Mouse (Mus musculus): ENCODE results near the gene 6030498E09Rik.

6030498E09Rik gene

DNA sequence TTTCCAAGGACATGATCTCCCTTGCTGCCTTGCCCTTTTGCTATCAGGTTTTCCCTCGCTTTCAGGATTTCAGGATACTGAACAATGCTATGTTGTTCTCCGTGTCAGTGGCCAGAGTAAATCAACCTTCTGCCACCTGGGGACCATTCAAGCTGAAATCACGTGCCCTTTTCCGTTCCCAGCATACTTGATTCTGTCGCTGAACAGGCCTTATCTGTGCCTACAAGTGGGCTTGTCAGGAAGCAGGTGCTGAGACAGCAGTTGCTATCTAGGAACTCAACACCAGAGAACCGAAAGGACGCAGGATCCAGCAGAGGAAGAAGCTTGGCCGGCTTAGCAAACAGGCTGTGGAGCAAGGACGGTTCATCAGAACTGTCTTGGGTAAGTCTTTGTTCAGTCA is at the start of gene 6030498E09Rik:
TSS of gene 6030498E09Rik (plus strand) at position 194 of the 400 bp plus-strand sequence.
- DNase-seq (ENCODE audit: low spot score) = no peak

- no peak for DNase-seq (ENCODE audit: low spot score)
These were observed 42.4 kb upstream of the 6030498E09Rik start for GRCm38 (mm10) chrX:38730081-38730480.

DNA sequence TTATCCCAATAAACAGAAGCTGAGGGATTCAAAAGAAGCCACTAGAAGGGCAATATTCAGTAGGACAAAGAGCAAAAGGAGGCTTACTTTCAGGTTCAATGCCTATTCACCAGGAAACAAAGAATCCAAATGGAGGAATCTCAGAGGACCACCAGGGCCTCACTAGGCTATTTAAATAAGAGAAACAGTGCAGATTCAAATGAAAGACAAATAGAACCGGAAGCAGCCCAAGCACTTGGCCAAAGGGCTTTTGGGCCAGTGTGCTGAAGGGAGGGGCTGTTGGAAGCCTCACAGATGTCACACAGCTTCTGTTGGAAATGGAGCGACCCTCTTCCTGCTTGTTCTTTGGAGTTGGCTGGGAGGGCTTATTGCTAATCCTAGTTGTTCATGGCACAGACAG is 41.8 kb upstream of the 6030498E09Rik start:
- DNase-seq (ENCODE audit: low spot score) = no peak

DNA sequence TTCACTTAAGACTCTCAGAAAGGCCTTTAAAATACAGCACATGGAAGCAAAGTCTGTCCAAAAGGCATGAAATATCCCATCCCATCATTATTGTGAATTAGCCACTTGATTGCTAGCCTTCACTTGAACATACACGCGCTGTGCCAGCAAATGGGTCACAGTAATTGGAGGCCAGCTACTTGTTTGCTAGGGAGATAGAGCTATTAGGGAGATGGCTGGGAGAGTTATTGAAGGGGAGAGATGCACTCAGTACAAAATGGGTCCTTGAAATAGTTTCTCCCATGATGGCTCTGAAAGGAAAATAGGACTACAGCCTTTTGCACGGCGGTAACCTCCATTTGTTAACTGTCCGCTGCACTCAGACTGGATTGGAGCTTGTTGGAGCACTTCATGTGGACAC is 38.8 kb upstream of the 6030498E09Rik start:
- DNase-seq (ENCODE audit: low spot score) = no peak

DNA sequence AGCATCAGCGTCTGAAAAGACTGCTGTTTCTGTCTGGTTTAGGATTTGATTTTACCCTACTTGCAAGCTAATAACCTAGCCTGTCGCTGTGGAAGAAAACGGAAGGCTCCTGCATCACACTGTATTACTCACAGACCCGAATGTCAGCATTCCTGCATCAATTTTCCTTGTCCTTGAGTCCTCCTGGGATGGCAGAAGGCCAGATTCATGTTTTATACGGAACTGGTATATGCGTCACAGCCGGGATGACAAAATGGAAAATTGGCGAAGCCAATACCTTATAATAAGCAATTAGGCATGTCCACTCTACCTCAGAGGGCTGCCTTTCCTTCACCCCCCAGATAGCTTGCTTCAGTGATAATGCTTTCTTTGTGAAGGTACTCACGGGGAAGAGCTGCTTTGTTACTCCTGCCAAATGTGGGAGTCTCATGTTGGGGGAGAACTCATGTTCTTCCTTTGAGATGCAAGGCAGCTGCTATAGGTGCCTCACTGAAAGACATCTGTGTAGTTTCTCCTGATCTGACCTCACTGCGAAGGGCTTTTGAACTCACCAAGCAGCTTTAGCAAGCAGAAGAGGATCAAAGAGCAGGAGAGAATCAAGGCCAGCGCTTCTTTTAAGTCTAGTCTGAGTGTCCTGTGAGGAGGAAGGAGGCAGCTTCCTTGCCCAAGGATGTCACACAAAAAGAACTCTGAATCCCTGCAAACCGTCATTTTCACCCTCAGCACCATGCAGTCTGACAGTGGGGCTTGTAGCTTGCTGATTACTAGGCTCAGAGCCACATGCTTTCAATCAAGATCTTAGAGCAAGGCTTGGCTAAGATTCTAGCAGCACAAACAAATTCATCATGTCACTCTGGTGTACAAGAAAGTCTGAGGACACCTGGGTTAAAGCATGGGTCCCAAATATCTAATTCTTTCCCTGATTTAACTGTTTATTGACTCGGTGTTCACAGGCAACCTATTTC is 37.3 kb upstream of the 6030498E09Rik start:
- DNase-seq (ENCODE audit: low spot score) = no peak

DNA sequence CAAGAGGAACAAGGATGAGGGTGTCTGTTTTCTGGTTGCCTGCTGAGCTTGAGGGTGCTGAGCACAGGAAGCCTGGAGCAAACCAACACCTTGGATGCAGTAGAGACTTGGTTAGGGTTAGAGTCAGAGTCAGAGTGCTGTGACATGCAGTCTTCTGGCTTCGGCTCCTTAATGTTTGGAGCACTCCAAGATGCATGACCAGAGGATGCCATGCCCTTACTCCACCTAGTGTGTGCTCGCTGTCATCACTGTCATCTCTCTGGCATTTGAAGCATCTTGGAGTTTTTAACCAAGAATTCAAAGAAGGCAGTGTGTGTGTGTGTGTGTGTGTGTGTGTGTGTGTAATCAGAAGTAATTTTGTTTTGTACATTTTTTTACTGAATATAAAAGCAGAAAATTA is 1.0 kb upstream of the 6030498E09Rik start:
- DNase-seq (ENCODE audit: low spot score) = no peak

DNA sequence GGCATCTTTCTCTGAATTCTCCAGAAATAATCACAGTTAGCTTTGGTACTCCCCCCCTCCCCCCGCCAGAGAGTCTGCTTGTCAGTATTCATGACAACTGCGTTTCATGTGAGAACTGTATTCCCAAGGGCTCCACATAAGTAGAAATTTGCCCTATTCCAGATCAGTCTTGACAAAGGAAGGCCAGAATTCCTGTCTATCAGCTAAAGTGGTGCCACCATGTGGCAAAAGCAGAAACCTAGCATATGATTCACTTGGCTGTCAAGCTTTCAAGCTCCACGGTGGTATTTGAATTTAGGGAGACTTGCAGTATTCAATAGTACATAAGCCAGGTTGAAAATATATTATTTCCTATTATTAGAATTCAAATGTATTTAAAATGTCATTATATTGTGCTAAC is 585 bp upstream of the 6030498E09Rik start:
- no peak for DNase-seq (ENCODE audit: low spot score)

- DNase-seq (ENCODE audit: low spot score) = no peak
These were observed 21.9 kb downstream of the 6030498E09Rik start for GRCm38 (mm10) chrX:38794373-38794772.

- no peak for DNase-seq (ENCODE audit: low spot score)
These were observed 41.5 kb downstream of the 6030498E09Rik start for GRCm38 (mm10) chrX:38813934-38814333.

DNA sequence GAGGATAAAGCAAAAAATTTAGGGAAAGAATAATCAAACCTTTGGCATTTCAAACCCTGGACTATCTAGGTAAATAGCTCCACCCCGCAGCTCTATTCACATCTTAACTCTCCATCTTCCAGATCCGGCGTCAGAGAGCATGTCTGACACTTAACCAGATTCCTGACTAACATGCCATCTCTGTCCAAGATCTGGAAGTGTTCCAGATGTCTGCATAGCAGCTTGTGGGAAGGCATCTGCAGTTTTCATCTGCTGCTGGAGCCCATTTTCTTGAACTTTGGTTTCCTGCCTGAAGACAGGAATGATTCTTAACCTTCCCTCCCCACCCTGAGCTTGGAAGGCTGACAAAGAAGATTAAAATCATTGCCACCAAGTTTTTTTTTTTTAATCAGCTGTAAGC is 44.4 kb downstream of the 6030498E09Rik start:
- DNase-seq (ENCODE audit: low spot score) = no peak

DNA sequence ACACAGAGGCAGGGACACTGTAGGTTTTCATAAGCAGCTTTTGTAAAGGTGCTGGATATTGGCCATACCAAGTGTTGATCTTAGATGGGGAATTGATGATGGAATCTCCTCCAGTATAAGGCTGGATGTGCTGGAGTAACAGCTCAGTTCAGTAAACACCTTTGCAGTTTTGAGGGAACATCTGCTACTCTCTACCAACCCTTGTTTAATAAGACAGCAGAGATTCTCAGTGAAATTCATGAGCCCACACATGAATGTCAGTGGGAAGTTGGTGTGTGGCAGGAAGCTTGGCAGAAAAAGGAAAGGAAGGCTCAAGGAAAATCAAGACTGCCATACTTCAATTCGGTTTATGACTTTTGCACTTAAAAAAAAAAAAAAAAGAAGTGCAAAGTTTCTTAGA is 186.1 kb downstream of the 6030498E09Rik start:
- DNase-seq (ENCODE audit: low spot score) = no peak

- no peak for DNase-seq (ENCODE audit: low spot score)
These were observed 223.8 kb downstream of the 6030498E09Rik start for GRCm38 (mm10) chrX:38996265-38996664.

Measured in spleen, adult 12 weeks (tissue).